Mouse (Mus musculus): ENCODE data around the gene Brix1.

- TF ChIP-seq CTCF (IDR thresholded peaks at IDR 0.05; ENCODE audit: low read depth, low read length) (no peak), GATA1 (IDR thresholded peaks at IDR 0.05; ENCODE audit: borderline replicate concordance, low read length) (no peak), POLR2AphosphoS5 (IDR thresholded peaks at IDR 0.05; ENCODE audit: insufficient replicate concordance, low read depth, low read length) (no peak), TAL1 (conservative IDR thresholded peaks at IDR 0.05; ENCODE audit: low read depth, low read length) (no peak), GATA2 (IDR thresholded peaks at IDR 0.05; ENCODE audit: borderline replicate concordance, low read depth, low read length) (no peak)
Observed at GRCm38 (mm10) chr15:10436893-10437292, 48.9 kb downstream of the Brix1 start.
